ENCODE assay signal across 8 mouse cellular contexts in the genomic region with DNA sequence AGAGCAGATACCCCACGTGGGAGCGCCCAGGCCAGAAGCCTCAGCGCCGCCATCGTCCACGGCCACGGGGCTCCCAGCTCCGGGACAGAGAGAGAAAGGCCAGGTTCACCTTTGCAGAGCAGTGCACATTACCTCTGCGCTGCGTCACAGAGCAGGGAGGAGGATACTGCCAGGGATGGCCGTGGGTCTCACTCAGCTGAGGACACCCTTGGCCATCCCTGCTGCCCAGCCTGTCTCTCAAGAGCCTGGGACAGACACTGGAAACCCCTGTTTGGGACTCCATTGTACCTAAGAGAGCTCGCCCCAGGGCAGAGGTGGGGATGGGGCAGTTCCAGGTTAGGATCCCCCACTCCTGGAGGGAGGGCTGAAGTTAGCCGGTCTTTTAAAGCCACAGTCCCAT. TPM values are rescaled to one million over a fixed set of nuclear protein-coding genes. Genes with fewer than 3 reads are reported as not detected.
A peak's percentile ranks its signal among the peaks of the same experiment; 100 is the strongest.
DNase-seq lines count a peak whose midpoint lies in the region; ATAC-seq and TF ChIP-seq lines count a peak whose summit lies in the region.

A gene (minus strand): TSS at position 101 of the 400 bp plus-strand sequence.

- peaks cover 47% of the 10 kb centered on the region for H3K27me3 ChIP-seq in forebrain, embryonic 10.5 days (ENCODE audit: poor library complexity, severe bottlenecking)
- peaks cover 7% of the 10 kb centered on the region; the same call in 1 of the 2 replicates for H3K27me3 ChIP-seq in intestine, embryonic 16.5 days (replicated peaks; ENCODE audit: control insufficient read depth, insufficient read depth, low read length)
- H3K27me3 ChIP-seq in neural tube, embryonic 14.5 days (ENCODE audit: control insufficient read depth, insufficient read depth, low read length) = peaks cover 4% of the 10 kb centered on the region; the same call in 1 of the 2 replicates

- H3K9me3 ChIP-seq in forebrain, embryonic 10.5 days = no peaks in the 10 kb centered on the region
- H3K9me3 ChIP-seq in intestine, embryonic 16.5 days (ENCODE audit: control insufficient read depth, low read length) = no peaks in the 10 kb centered on the region
- H3K9me3 ChIP-seq in neural tube, embryonic 14.5 days (ENCODE audit: control insufficient read depth, low read length) = no peaks in the 10 kb centered on the region

- peaks cover 18% of the 10 kb centered on the region for H3K4me1 ChIP-seq in forebrain, embryonic 10.5 days
- no peaks in the 10 kb centered on the region for H3K4me1 ChIP-seq in intestine, embryonic 16.5 days (ENCODE audit: control insufficient read depth, insufficient read depth, low read length)
- no peaks in the 10 kb centered on the region for H3K4me1 ChIP-seq in neural tube, embryonic 14.5 days (ENCODE audit: control insufficient read depth, insufficient read depth, low read length)

- ATAC-seq in intestine, embryonic 16.5 days = peak; percentile 8; the same call in 1 of the 2 replicates
- ATAC-seq in neural tube, embryonic 14.5 days (ENCODE audit: low read depth) = no peak

- TF ChIP-seq CTCF in layer of hippocampus, adult 2 months (conservative IDR thresholded peaks at IDR 0.05) = no peak

- peak within 1 kb of the TSS; percentile 39 for H3K4me3 ChIP-seq in layer of hippocampus, adult 2 months
- H3K4me3 ChIP-seq in forebrain, embryonic 10.5 days = peak within 1 kb of the TSS; percentile 41
- H3K4me3 ChIP-seq in intestine, embryonic 16.5 days (ENCODE audit: low read length) = peak within 1 kb of the TSS; percentile 33
- no peak within 1 kb of the TSS for H3K4me3 ChIP-seq in neural tube, embryonic 14.5 days (ENCODE audit: low read depth, low read length)

- 13% methylated on average over 13 of the region's 13 CpGs for WGBS in forebrain, embryonic 10.5 days
- 13% methylated on average over 13 of the region's 13 CpGs for WGBS in intestine, embryonic 16.5 days
- WGBS in neural tube, embryonic 14.5 days = 11% methylated on average over 13 of the region's 13 CpGs

- no peaks in the 10 kb centered on the region for H3K36me3 ChIP-seq in forebrain, embryonic 10.5 days (replicated peaks)
- no peaks in the 10 kb centered on the region for H3K36me3 ChIP-seq in intestine, embryonic 16.5 days (ENCODE audit: control insufficient read depth, insufficient read depth, low read length)
- no peaks in the 10 kb centered on the region for H3K36me3 ChIP-seq in neural tube, embryonic 14.5 days (ENCODE audit: control insufficient read depth, insufficient read depth, low read length)

- H3K27ac ChIP-seq in layer of hippocampus, adult 2 months = no peak within 1 kb of the TSS
- no peak within 1 kb of the TSS for H3K27ac ChIP-seq in forebrain, embryonic 10.5 days
- no peak within 1 kb of the TSS for H3K27ac ChIP-seq in intestine, embryonic 16.5 days (ENCODE audit: low read length)
- no peak within 1 kb of the TSS for H3K27ac ChIP-seq in neural tube, embryonic 14.5 days (ENCODE audit: low read depth, low read length)

- H3K4me2 ChIP-seq in intestine, embryonic 16.5 days (ENCODE audit: low read depth, low read length) = peak within 1 kb of the TSS; percentile 48
- peak within 1 kb of the TSS; percentile 27; the same call in 1 of the 2 replicates for H3K4me2 ChIP-seq in neural tube, embryonic 14.5 days (ENCODE audit: low read depth, low read length)

- DNase-seq in layer of hippocampus, adult 2 months (ENCODE audit: low spot score in 2 of 2) = no peak
- DNase-seq in layer of hippocampus, postnatal 36 days = no peak
- no peak for DNase-seq in forebrain, embryonic 10.5 days (ENCODE audit: extremely low spot score, low spot score)
- no peak for DNase-seq in embryo, embryonic 10 days (ENCODE audit: low spot score)
- DNase-seq in layer of hippocampus, postnatal 14 days (ENCODE audit: low spot score in 2 of 2) = no peak
- no peak for DNase-seq in cerebellum, adult 18-20 months

- no peak within 1 kb of the TSS for H3K9ac ChIP-seq in intestine, embryonic 16.5 days (ENCODE audit: low read depth, low read length)
- no peak within 1 kb of the TSS for H3K9ac ChIP-seq in neural tube, embryonic 14.5 days (replicated peaks; ENCODE audit: low read depth, low read length)

RNA-seq across cellular contexts. Expression of the gene that starts here (rescaled TPM):
- total RNA-seq in layer of hippocampus, adult 2 months (2021) = not detected
- total RNA-seq in layer of hippocampus, postnatal 36 days (2021) = under 1 TPM in 1 of 2 experiments, not detected in 1; 0.20 TPM
- not detected in 2 replicates for polyA plus RNA-seq in forebrain, embryonic 10.5 days (2016; fragmentation: Nextera tagmentation; extraction: Ambion mirVana)
- not detected in 2 replicates for polyA plus RNA-seq in intestine, embryonic 16.5 days (2015; fragmentation: Nextera tagmentation; extraction: Ambion mirVana)
- not detected in 2 replicates for polyA plus RNA-seq in neural tube, embryonic 14.5 days (2014; fragmentation: Nextera tagmentation; extraction: Ambion mirVana)
- total RNA-seq in layer of hippocampus, postnatal 14 days (2021) = under 1 TPM in 1 of 2 experiments, not detected in 1; 0.18 TPM

Comparison
In these comparisons a context has a peak if more than half of its experiments do, and no peak if none do; other contexts are left out.
1. Peak in ATAC-seq, H3K4me3 ChIP-seq and H3K4me2 ChIP-seq in intestine, embryonic 16.5 days; RNA of the gene not detected or under 1 TPM.